Mouse (Mus musculus) cortical plate, adult 2 months (tissue): Measurements from ENCODE around the gene Nudt15.

Source experiments
- CTCF ChIP-seq: fragments of 200-500 bp; IDR thresholded peaks from 2 replicates; pipeline ENCODE4 v1.5.1; 2011; ENCODE audit warnings: mild to moderate bottlenecking, control low read depth, low read length; ENCODE audit not compliant: insufficient read depth; ENCODE audit errors: extremely low read depth
- POLR2A ChIP-seq: fragments of 200-500 bp; IDR thresholded peaks from 2 replicates; pipeline ENCODE4 v1.6.1; 2011; ENCODE audit warnings: mild to moderate bottlenecking, low read length, control low read depth; ENCODE audit not compliant: insufficient read depth; ENCODE audit errors: extremely low read depth

DNA sequence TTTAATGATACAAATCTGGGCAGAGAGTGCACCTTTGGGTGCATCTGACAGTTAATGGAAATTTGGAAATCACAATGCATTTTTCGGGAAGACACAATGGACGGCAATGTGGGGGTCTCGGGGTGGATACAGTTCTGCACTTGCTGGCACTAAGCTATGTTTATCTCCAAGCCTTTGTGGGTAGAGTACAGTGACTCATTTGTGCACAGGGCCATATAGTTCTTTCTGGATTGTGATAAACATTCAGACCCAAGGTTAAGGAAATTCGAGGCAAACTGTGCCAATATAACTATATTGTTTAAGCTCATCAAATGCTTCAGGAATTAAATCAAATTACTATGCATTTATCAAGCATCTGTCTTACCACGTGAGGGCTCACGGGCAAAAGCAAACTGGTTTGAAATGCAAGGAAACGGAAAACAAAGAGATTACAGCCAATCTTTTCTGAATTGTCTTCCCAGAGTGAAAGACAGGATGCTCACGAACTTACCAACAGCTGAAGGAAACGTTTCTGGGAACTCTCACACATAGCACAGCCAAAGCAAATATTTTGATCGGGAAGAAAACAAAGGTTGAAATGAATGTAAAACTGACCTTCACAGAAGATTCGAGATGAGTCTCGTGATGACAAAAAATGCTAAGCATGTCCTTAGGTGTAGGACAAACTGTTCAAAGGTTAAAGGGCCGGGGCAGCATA, 44.7 kb downstream of the Nudt15 start:
- TF ChIP-seq POLR2A (no peak), CTCF (no peak)
